Mouse (Mus musculus) spleen, adult 2 months (tissue): Measurements from ENCODE around the gene Shisa8.

Experiments
- CTCF ChIP-seq: fragments of 200-500 bp; IDR thresholded peaks from 2 replicates; pipeline ENCODE4 v1.5.1; 2011; ENCODE audit warnings: mild to moderate bottlenecking, inconsistent platforms; ENCODE audit not compliant: insufficient read depth, insufficient read length, insufficient replicate concordance; ENCODE audit errors: extremely low read depth
- POLR2A ChIP-seq: fragments of 200-500 bp; IDR thresholded peaks from 2 replicates; pipeline ENCODE4 v1.6.1; 2011; ENCODE audit warnings: low read depth, low read length, inconsistent platforms

DNA sequence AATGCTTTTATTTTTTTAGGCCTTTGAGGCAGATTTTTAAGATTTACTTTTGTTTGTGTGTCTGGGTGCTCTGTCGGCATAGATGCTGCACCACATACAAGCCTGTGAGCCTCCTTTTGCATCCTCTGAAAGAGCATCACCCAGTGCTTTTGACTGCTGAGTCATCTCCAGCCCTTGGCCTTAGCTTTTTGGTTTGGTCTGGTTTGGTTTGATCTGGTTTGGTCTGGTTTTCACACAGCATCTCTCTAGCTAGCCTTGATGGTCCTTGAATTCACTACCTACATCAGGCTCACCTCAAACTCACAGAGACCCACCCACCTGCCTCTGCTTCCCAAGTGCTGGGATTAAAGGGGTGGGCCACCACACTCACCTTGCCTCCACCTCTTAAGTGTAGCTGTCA lies 24.7 kb downstream of the Shisa8 start:
- no peak for TF ChIP-seq CTCF
- TF ChIP-seq POLR2A, result no peak
